Mouse (Mus musculus) liver, postnatal 0 days (tissue): ENCODE data around the gene Gm20388. TPM values are rescaled to one million over a fixed set of nuclear protein-coding genes. Genes with fewer than 3 reads are reported as not detected.

ENCODE experiments used
- ATAC-seq: fragments of 200-750 bp; cut with Nextera tagmentation; 2 replicates; pipeline ENCODE4 v1.8.0; 2017; ENCODE audit warnings: mild to moderate bottlenecking, moderate library complexity
- DNase-seq: peaks from one replicate; pipeline ENCODE4 v3.0.0-alpha.2; 2016
- H3K27ac ChIP-seq: fragments of 300-500 bp; sonication (generic); 2 replicates; pipeline ENCODE4 v1.5.1; 2014; ENCODE audit warnings: antibody characterized with exemption, moderate library complexity, mild to moderate bottlenecking, low read depth
- H3K27me3 ChIP-seq: fragments of 300-500 bp; sonication (generic); 2 replicates; pipeline ENCODE4 v1.6.1; 2014; ENCODE audit warnings: low read length, control low read depth, mixed read lengths; ENCODE audit not compliant: insufficient read depth
- H3K36me3 ChIP-seq: fragments of 300-500 bp; sonication (generic); replicated peaks from 2 replicates; pipeline ENCODE4 v1.6.1; 2014; ENCODE audit warnings: mild to moderate bottlenecking, control low read depth, low read length, moderate library complexity, mixed read lengths; ENCODE audit not compliant: insufficient read depth
- H3K4me1 ChIP-seq: fragments of 300-500 bp; sonication (generic); 2 replicates; pipeline ENCODE4 v1.6.1; 2014; ENCODE audit warnings: antibody characterized with exemption, mild to moderate bottlenecking, control low read depth; ENCODE audit not compliant: insufficient read depth
- H3K4me2 ChIP-seq: fragments of 300-500 bp; sonication (generic); 2 replicates; pipeline ENCODE4 v1.6.1; 2014; ENCODE audit warnings: low read depth, mild to moderate bottlenecking, low read length, moderate library complexity, mixed read lengths
- H3K4me3 ChIP-seq: fragments of 300-500 bp; sonication (generic); 2 replicates; pipeline ENCODE4 v1.5.1; 2014; ENCODE audit warnings: low read depth, low read length
- H3K9ac ChIP-seq: fragments of 300-500 bp; sonication (generic); replicated peaks from 2 replicates; pipeline ENCODE4 v1.6.1; 2014; ENCODE audit warnings: mild to moderate bottlenecking, moderate library complexity
- H3K9me3 ChIP-seq: fragments of 300-500 bp; sonication (generic); 2 replicates; pipeline ENCODE4 v1.6.1; 2016; ENCODE audit warnings: mild to moderate bottlenecking, control low read depth, low read length, mixed read lengths
- CTCF ChIP-seq: sonication (generic); IDR thresholded peaks from 2 replicates; pipeline ENCODE4 v1.5.1; 2016; ENCODE audit warnings: antibody characterized with exemption, low read depth
- EP300 ChIP-seq: IDR thresholded peaks from 2 replicates; pipeline ENCODE4 v1.6.1; 2016; ENCODE audit warnings: antibody characterized with exemption, low read depth, mild to moderate bottlenecking
- WGBS: fragments of 180-500 bp; shearing (Covaris S2); extraction: QIAGEN DNeasy Blood & Tissue Kit; methylation state at CpG from one replicate; pipeline ENCODE4 v1.1.7; 2014; ENCODE audit not compliant: insufficient replicate concordance; 5-methylcytosine and 5-hydroxymethylcytosine counted together
- polyA plus RNA-seq: library from polyadenylated mRNA; unstranded; fragments of >200 nt; fragmentation: Nextera tagmentation; extraction: Ambion mirVana; gene quantifications from 2 replicates; pipeline ENCODE4 v1.2.1, GENCODE M21; 2015

Gene Gm20388
- polyA plus RNA-seq, 1 experiment from 2014 or later, result not detected

DNA sequence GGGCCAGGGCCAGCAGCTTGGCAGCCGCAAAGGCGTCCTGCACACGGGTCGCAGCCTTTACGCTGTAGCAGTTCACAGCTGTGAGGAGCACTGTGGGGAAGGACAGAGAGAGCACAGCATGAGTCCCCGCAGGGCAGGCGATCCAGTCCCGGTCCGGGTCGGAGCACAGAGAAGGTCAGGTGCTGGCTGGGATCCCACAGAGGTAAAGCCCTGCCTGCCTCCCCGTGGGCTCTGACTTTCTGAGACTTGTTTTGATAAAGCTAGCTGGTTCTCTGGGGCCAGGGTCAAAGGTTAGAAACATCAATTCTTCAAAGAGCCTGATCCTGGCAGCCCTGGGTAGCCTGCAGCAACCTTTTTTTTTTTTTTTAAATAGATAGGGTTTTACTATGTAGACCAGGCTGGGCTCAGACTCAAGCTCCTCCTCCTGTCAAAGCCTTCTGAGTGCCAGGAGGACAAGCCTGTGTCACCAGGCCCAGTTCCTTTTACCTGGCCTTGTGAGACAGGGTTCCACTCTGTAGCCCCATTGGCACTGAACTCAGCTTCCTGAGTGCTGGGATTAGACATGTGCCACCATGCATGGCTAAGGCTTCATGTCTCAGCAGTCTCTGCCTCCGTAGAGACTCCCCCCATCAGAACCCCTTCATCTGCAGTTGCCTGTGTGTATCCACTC, 1986.0 kb downstream of the Gm20388 start:
- ATAC-seq, result no peak
- Histone ChIP-seq H3K9ac (peak overlapping the region; percentile 16; the same call in 1 of the 2 replicates), H3K4me1 (peaks cover 37% of the 10 kb centered on the region), H3K27me3 (no peaks in the 10 kb centered on the region), H3K27ac (peak overlapping the region; percentile 34), H3K36me3 (peaks cover 22% of the 10 kb centered on the region), H3K4me2 (peak overlapping the region; percentile 56), H3K4me3 (peak overlapping the region; percentile 0; the same call in 1 of the 2 replicates), H3K9me3 (no peaks in the 10 kb centered on the region)
- 71% methylated on average over 12 of the region's 12 CpGs for WGBS
- DNase-seq, result no peak
- TF ChIP-seq EP300 (no peak), CTCF (no peak)

DNA sequence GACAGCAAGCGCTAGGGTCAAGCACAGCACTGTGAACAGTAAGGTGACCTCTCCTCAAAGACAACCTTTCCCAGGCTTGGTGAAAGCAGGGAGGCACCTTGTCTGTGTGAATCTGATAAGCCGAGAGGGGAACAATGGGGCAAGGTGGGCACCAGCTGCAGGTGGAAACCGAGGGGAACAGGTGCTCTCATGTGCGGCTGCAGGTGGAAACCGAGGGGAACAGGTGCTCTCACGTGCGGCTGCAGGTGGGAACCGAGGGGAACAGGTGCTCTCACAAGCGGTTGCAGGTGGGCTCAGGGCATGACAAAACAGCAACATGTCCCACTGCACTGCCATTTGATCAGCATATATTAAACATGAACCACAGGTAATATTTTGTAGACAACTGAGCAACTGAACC, 1986.6 kb downstream of the Gm20388 start:
- Histone ChIP-seq H3K9me3 (no peaks in the 10 kb centered on the region), H3K27me3 (no peaks in the 10 kb centered on the region), H3K36me3 (peaks cover 19% of the 10 kb centered on the region), H3K27ac (peak overlapping the region; percentile 83), H3K4me1 (peaks cover 39% of the 10 kb centered on the region), H3K9ac (0 out of 2 replicates have a peak overlapping the region, but pooled peaks have one; percentile 49), H3K4me2 (peak overlapping the region; percentile 67), H3K4me3 (no peak overlapping the region)
- ATAC-seq (no peak), DNase-seq (no peak)
- WGBS, result 78% methylated on average over 9 of the region's 9 CpGs
- TF ChIP-seq EP300, result no peak
- no peak for TF ChIP-seq CTCF

DNA sequence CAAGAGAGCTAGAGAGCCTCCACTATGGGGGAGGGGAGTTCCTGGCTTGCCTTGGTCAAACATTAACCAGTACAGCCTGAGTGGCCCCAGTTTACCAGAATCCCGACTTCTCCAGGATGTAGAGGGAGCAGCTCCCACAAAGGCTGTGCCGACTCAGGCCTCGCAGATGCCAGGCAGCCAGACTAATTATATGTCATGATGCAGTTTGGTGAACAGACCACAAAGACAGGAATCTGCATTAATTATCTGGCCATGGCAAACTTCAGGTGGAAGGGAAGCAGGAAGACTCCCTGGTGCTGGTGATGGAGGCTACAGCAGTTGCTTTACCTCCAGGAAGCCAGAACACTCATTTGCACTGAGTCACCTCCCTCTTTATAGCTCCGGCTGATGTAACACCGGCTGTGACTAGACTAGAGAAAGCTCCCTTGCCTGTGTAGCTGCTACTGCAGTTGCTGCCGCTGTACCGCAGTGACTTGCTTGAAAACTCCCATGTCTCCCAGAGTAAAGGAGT, 1987.3 kb downstream of the Gm20388 start:
- Histone ChIP-seq H3K9me3 (no peaks in the 10 kb centered on the region), H3K9ac (peak overlapping the region; percentile 49), H3K4me3 (peak overlapping the region; percentile 29), H3K36me3 (peaks cover 19% of the 10 kb centered on the region), H3K27ac (peak overlapping the region; percentile 83), H3K4me2 (peak overlapping the region; percentile 67), H3K4me1 (peaks cover 39% of the 10 kb centered on the region), H3K27me3 (no peaks in the 10 kb centered on the region)
- ATAC-seq (peak; percentile 42), DNase-seq (peak; percentile 44)
- no peak for TF ChIP-seq EP300
- TF ChIP-seq CTCF, result no peak
- WGBS, result 48% methylated on average over 7 of the region's 7 CpGs

DNA sequence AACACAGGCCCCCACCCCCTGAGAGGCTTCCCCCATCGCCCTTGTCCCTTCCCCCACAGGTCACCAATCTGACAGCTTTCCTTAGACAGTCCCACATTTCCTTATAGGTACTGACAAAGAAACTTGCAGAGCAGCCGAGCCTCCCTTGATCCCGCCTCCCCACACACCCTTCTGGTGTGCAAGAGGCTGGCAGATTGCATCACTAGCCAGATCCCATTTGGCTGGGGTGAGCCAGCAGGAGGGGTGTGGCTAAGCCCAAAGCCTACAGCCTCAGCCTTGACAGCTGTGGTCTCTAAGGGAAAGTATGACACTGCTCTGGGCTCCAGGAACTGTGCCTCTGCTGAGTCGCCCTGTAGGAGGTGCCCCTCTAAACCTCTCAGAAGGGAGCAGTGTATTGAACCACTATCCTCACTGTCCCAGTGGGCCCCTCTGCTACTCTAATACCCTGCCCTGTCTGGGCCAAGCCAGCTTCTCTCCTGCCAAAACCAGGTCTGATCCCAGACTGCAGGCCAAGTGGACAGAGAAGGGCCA, 1987.8 kb downstream of the Gm20388 start:
- ATAC-seq, result peak; percentile 89
- Histone ChIP-seq H3K36me3 (peaks cover 16% of the 10 kb centered on the region), H3K27ac (peak overlapping the region; percentile 83), H3K4me3 (peak overlapping the region; percentile 29), H3K4me2 (peak overlapping the region; percentile 67), H3K27me3 (no peaks in the 10 kb centered on the region), H3K9ac (peak overlapping the region; percentile 49), H3K4me1 (peaks cover 39% of the 10 kb centered on the region), H3K9me3 (no peaks in the 10 kb centered on the region)
- WGBS, result 18% methylated on average over 4 of the region's 4 CpGs
- DNase-seq, result peak; percentile 90
- TF ChIP-seq CTCF (peak; percentile 42), EP300 (peak; percentile 62; the same call in 1 of the 2 replicates)

DNA sequence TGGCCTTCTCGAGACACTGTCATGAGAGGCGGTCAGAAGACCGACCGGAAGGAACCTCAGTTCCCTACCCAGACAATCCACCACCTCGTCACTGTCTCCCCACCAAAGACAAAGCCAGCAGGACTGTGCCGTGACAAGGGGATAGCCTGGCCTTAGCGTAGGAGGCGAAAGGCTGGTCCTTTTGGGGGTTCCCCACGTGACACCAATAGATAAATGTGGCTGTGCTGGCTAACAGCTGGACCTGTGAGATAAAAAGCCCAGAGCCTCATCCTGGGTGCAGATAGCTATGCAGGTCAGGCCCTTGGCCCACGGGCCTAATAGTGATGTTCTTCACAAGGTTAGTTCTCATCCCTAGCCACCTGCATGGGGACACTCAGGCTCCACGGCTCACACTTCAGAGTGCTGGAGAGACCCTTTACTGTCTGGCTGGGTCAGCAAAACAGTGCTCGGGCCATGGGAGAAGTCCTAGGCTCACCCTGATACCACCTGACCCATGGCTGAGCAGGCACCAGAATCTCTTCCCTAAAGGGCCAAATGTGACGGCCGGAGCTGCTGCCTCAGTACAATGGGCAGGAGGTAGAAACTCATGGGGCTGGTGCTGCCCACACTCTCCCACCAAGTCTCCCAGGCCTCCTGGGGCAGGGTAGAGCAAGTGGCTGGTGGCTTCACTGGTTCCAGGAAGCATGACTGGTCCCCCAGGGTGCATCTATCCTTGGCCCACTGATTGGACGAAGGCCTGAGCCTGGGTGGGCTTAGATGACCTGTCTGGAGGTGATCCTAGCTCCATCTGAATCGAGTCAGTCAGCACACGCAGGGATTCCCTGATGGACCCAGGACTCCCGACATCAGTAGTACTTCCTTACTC, 1988.8 kb downstream of the Gm20388 start:
- H3K27ac ChIP-seq, result peak overlapping the region; percentile 83
- TF ChIP-seq EP300, result peak; percentile 98
- no peak for TF ChIP-seq CTCF
- ATAC-seq (peak; percentile 82), DNase-seq (peak; percentile 74)
- peak overlapping the region; percentile 49 for H3K9ac ChIP-seq
- H3K4me1 ChIP-seq, result peaks cover 39% of the 10 kb centered on the region
- peaks cover 16% of the 10 kb centered on the region for H3K36me3 ChIP-seq
- 57% methylated on average over 18 of the region's 18 CpGs for WGBS
- H3K4me2 ChIP-seq, result peak overlapping the region; percentile 67
- no peaks in the 10 kb centered on the region for H3K27me3 ChIP-seq
- no peaks in the 10 kb centered on the region for H3K9me3 ChIP-seq
- H3K4me3 ChIP-seq, result peak overlapping the region; percentile 18; the same call in 1 of the 2 replicates
